Mouse (Mus musculus) embryo, embryonic 9.5 days (tissue): ENCODE measurements at regions not wholly inside any gene's neighbourhood (a gene's known extent, or its start where the extent isn't known, plus 50 kb on each side); places are given as distances from the start of the nearest gene placed in this dataset.
A peak's percentile ranks its signal among the peaks of the same experiment; 100 is the strongest.
"Not testable (repeated sequence)": the region's sequence is repeated elsewhere in the genome, so short reads cannot be mapped to it uniquely, and the experiment has no call there.

ENCODE experiments used
- DNase-seq: peaks from one replicate; pipeline ENCODE4 v3.0.0-alpha.2; 2017; ENCODE audit errors: extremely low spot score

DNA sequence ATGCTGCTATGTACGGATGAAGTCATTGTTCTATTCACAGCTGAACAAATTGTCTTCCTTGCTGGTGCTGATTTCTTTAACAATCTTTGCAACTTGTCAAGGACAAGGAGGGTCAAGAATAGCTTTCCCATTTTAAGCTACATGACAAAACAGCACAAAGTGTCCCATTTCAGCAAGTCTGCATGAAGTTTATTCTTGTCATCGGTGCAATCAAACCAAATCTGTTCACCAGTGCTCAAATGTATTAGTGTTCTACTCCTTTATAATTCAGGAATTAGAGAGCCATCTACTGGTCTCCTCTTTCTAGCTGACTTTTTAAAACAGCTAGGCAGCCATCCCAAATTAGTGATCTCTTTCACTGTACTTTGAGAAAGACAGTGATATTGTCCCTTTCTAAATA lies 1040.8 kb downstream of the Galc start:
- DNase-seq = no peak

DNA sequence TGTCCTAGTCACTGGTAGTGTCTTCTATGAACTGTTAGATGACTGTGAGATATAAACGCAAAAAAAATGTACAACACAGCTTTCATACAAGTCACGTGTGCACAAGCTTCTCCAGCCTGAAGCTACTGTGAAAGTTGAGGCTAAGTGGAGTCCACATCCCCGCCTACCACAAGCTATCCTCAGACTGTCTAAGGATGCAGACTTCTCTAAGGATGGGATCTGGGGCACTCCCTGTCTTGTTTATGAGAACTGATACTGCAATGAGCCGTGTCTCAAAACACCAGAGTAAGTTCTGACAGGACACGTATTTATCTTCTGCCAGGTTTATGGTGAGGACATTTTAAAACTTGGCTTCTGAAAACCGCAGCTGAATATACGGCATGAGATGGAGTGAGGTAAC lies 1041.7 kb downstream of the Galc start:
- DNase-seq = no peak

DNA sequence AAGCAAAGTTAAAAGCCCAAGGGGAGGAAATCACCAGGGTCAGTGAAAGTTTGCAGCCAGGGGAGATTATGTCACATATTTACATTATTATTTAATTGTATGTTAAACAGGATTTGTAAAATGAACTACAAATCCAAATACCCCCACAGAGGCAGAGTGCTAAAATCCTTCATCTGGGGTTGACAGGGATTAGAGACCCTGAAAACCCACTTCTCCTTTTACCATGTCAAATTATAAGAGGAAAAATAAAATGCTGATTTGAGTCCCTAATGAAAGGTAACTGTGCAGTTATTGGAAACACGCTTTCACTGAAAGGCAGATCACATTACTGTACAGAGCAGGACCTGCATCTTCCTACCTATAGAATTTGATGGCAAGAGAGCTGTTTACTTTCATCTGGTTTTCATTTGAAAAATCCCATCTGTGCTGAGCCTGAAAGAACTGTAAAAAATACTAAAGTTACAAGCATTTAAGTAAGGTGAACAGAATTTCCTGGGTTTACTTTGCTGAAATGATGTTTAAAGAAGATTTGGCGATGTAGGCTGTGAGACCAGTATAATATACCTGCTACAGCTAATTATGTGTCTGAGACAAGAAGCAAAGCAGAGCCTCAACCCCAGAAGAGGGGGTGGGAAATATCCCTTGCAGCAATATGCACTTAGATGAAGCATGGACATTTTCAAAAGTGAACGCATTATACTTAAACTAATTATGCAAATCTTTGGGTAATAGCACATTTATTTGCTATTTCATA lies 1055.4 kb downstream of the Galc start:
- no peak for DNase-seq

DNA sequence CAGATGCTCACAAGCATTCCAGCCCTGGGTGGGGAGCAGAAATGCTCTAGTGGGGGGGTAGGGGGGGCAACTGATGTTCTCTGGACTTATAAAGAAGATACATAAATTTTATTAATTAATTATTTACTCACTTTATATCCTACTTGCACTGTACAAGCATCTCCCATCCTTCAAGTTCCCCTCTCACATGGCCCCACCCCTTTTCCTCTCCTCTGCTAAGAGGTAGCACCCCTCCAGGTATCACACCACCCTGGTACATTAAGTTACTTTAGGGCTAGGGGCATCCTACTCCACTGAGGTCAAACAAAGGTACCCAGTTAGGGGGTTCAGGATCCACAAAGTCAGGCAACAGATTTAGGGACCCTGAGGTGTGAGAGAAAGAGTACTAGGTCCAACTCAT lies 1097.4 kb downstream of the Galc start:
- no peak for DNase-seq

DNA sequence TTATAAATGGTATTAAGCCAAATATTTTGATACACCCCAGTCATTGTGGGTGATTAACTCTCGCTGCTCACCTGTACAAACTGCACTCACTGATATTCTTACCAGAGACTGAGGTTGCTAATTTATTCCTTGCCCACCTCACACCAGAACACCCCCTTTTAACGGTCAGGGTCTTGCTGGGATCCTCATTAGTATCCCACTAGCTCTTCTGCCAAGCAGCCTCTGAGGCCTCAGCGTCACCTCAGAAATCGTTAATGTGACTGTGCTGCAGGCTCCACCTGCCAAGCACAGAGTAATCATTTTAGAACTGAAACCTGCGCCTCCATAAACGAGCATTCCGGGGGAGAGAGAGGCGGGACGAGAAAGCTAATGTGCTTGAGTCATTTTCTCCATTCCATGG lies 1097.8 kb downstream of the Galc start:
- no peak for DNase-seq

DNA sequence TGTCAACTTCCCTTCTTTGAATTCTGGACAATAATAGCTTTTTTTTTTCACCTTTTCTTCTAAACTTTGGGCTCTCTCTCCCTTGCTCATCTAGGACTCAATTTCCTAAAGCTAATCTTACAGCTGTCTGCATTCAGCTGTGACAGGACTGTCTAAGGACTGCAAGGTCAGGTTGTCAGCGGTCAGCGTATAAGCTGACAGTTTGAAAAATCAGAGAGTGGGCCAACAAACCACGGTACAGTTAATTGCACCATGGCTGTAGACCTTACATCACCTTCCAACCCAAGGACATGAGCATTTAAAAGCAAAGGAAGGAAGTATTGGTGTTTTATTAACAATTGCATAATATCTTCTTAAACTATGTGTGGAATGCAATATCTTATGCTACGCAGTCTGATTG lies 1100.9 kb downstream of the Galc start:
- no peak for DNase-seq

DNA sequence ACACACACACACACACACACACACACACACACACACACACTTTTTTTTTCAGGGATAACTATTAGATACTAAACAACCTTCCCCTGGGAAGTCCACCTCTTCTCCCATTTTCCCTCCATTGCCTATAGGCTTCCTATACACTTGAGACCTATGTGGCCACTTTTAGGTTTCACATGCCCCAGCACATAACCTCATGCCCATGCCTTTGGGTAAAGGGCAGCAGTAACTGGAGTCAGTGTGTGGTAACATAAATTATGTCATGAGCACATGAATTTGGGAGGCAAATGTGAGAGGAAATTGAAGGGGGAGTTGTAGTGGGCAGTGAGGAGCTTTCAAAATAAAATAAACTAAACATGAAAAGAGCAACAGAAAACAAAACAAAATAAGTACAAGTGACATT lies 1101.5 kb downstream of the Galc start:
- no peak for DNase-seq

DNA sequence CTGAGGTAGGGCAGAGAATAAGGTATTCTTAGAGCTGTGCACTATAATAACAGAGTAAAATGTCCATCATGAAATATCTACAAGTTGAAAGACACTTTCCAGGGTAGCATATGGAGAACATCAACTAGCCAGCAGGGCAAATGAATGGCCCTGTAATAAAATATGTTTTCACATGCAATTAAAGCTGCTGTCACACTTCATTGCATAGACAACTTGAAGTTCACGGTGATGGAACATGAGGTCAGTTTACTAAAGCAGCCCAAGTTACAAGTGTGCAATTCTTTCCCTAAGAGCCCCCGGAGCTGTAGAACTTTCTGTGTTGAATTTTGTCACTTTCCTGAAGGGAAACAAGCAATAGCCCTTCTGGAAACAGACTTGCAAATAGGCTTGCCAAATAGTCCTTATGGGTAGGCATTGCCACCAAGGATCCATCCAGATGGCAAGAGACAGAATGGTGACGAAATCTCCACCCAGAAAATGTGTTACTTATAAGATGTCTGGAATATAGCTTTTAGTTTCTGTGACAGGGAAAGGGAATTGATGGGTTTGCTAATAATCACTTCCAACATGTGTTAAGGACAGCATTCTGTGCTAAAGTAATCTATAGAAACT lies 1102.7 kb downstream of the Galc start:
- DNase-seq = no peak

DNA sequence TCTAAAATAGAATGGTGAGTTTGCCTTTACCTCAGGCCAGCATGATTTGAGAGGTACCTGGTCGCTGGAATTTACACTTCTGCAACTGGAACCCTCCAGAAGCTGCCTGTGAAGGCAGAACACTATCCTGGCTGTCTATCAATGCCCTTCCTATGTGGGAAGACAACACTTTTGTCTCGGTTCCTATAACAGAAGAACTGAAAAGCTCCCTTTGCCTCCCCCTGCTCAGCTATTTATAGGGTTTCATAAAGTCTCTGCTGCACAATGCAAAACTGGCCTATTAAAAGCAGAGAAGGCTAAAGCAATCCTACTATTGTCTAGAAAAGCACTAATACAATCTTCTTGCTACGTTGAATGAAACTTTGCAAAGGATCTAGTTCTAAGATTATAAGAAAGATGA lies 1116.5 kb downstream of the Galc start:
- DNase-seq = no peak

DNA sequence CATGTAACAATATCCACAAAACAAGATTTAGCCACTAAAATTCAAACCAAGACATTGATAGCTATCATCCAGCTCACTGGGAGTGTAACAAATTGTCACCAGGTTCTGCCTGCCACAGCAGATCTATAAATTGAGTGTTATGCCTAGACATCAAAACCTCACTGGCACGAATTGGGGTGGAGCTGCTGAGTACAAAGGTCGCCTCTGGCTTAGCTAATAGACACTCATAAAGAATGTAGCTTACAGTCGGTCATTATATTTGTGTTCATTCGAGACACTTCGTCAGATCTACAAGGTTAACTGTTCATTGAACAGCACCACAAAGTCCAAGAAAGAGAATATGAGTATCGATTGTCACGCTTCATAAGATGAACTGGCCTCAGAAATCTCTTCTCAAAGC lies 1121.3 kb downstream of the Galc start:
- no peak for DNase-seq

DNA sequence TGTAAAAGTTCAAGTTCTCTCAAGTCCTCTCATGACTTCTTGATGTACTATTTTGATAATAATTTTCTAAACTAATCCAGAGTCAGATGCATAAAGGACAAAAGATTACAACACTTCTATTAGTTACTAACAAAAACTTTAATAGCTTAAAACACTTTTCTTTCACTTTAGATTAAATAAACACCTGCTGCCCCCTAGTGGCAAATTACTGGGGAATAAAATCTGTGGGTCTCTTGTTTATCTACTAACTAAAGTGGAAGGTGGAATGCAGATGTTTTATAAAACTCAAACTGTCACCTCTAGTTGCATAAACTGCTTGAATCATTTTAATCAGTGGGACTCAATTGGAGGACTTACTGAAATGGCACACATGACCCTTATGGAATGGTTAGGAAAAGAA lies 1129.0 kb downstream of the Galc start:
- DNase-seq = peak; percentile 48

DNA sequence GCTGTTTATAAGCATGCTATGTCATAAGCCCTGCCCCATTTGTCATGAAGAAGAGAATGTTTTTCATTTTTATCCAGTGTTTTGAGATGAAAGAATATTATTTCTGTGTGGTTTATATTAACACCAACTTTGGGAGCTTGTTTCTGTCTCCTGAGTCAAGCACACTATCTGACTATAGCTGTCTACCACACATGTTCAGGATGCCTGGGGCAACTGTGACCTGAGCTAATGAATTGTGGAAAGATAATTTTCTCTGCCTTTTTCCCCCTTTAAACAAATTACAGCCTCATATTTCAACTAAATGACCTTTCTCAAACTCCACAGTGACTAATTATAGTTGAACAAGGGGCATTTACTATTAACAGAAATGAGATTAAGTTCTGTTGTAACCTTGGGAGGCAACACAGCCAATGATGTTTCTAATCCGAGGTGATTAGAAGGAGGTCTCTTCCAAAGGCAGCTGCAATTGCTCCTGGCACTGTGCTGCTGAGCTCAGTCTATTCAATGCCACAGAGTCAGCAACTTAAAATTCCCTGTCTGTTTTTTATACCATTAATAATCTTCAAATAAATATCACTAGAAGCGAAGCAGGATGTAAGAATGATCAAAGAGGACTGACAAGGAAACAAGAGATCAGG lies 1168.6 kb downstream of the Galc start:
- no peak for DNase-seq

DNA sequence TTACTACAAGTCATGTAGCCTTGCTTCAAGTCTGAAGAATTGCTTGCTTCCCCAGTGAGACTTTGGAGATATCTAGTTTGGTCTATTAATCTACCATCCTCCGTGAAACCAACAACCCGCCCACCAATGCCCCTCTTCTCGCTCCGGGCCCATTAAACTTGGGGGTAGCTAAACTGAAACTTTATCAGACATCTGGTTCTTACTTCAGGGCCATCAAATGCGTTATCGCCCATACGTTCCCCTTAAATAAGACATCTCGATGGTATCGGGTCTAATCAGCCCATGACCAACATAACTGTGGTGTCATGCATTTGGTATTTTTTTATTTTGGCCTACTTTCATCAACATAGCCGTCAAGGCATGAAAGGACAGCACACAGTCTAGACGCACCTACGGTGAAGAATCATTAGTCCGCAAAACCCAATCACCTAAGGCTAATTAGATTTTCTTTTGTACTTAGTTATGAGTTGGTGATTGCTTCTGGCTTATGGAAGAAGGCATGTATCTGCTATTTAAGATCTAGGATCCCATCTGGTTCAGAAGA lies 1197.8 kb downstream of the Galc start:
- not testable (repeated sequence) for DNase-seq

DNA sequence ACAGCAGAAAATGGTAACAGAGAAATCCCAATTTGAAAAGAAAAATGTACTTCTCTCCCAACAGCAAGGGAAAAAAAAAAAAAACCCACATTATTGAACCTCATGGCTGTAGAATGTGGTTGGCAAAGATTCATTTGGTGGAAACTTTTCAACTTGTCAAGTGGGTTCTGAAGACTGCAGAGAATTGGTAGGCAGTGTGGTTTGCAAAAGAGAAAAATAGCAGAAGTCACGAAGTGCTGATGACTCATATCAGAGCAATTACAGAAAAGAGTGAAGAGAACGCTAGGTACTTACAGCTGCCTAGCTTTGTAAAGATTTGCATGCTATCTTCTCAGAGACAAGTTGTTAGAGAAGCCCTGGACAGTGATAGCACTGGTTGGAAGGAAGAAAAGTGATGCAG lies 1211.6 kb downstream of the Galc start:
- no peak for DNase-seq
